Mouse (Mus musculus): ENCODE results near the gene Tmem176b. TPM values are rescaled to one million over a fixed set of nuclear protein-coding genes. Genes with fewer than 3 reads are reported as not detected.

Tmem176b gene
- polyA plus RNA-seq, 1 experiment, result 92.9 TPM

GRCm38 (mm10) chr6:48862816-48863215 lies 21.5 kb upstream of the Tmem176b start:
- TF ChIP-seq CTCF (IDR thresholded peaks at IDR 0.05; ENCODE audit: borderline replicate concordance, extremely low read depth, insufficient read depth, insufficient read length) (no peak), POLR2A (IDR thresholded peaks at IDR 0.05; ENCODE audit: borderline replicate concordance, extremely low read depth, insufficient read depth, insufficient read length, poor library complexity, severe bottlenecking) (no peak)
- DNase-seq (ENCODE audit: low read depth), result no peak

- TF ChIP-seq CTCF (IDR thresholded peaks at IDR 0.05; ENCODE audit: borderline replicate concordance, extremely low read depth, insufficient read depth, insufficient read length) (no peak), POLR2A (IDR thresholded peaks at IDR 0.05; ENCODE audit: borderline replicate concordance, extremely low read depth, insufficient read depth, insufficient read length, poor library complexity, severe bottlenecking) (no peak)
- DNase-seq (ENCODE audit: low read depth), result no peak
Observed at GRCm38 (mm10) chr6:48861616-48862280, 20.5 kb upstream of the Tmem176b start.

GRCm38 (mm10) chr6:48860851-48861250 lies 19.6 kb upstream of the Tmem176b start:
- DNase-seq (ENCODE audit: low read depth), result no peak
- TF ChIP-seq POLR2A (IDR thresholded peaks at IDR 0.05; ENCODE audit: borderline replicate concordance, extremely low read depth, insufficient read depth, insufficient read length, poor library complexity, severe bottlenecking) (no peak), CTCF (IDR thresholded peaks at IDR 0.05; ENCODE audit: borderline replicate concordance, extremely low read depth, insufficient read depth, insufficient read length) (no peak)

GRCm38 (mm10) chr6:48860130-48860815 lies 19.0 kb upstream of the Tmem176b start:
- DNase-seq (ENCODE audit: low read depth), result peak; percentile 80
- TF ChIP-seq CTCF (IDR thresholded peaks at IDR 0.05; ENCODE audit: borderline replicate concordance, extremely low read depth, insufficient read depth, insufficient read length) (peak; percentile 64), POLR2A (IDR thresholded peaks at IDR 0.05; ENCODE audit: borderline replicate concordance, extremely low read depth, insufficient read depth, insufficient read length, poor library complexity, severe bottlenecking) (no peak)

GRCm38 (mm10) chr6:48857613-48858302 lies 16.5 kb upstream of the Tmem176b start:
- TF ChIP-seq POLR2A (IDR thresholded peaks at IDR 0.05; ENCODE audit: borderline replicate concordance, extremely low read depth, insufficient read depth, insufficient read length, poor library complexity, severe bottlenecking) (no peak), CTCF (IDR thresholded peaks at IDR 0.05; ENCODE audit: borderline replicate concordance, extremely low read depth, insufficient read depth, insufficient read length) (peak; percentile 25; the same call in 1 of the 2 replicates)
- DNase-seq (ENCODE audit: low read depth), result peak; percentile 31

GRCm38 (mm10) chr6:48854155-48854554 lies 12.9 kb upstream of the Tmem176b start:
- DNase-seq (ENCODE audit: low read depth), result no peak
- TF ChIP-seq CTCF (IDR thresholded peaks at IDR 0.05; ENCODE audit: borderline replicate concordance, extremely low read depth, insufficient read depth, insufficient read length) (no peak), POLR2A (IDR thresholded peaks at IDR 0.05; ENCODE audit: borderline replicate concordance, extremely low read depth, insufficient read depth, insufficient read length, poor library complexity, severe bottlenecking) (no peak)

GRCm38 (mm10) chr6:48851820-48852491 lies 10.7 kb upstream of the Tmem176b start:
- TF ChIP-seq POLR2A (IDR thresholded peaks at IDR 0.05; ENCODE audit: borderline replicate concordance, extremely low read depth, insufficient read depth, insufficient read length, poor library complexity, severe bottlenecking) (no peak), CTCF (IDR thresholded peaks at IDR 0.05; ENCODE audit: borderline replicate concordance, extremely low read depth, insufficient read depth, insufficient read length) (no peak)
- DNase-seq (ENCODE audit: low read depth), result peak; percentile 46

GRCm38 (mm10) chr6:48845086-48845485 lies 3.8 kb upstream of the Tmem176b start:
- no peak for TF ChIP-seq CTCF (IDR thresholded peaks at IDR 0.05; ENCODE audit: borderline replicate concordance, extremely low read depth, insufficient read depth, insufficient read length)
- TF ChIP-seq POLR2A (IDR thresholded peaks at IDR 0.05; ENCODE audit: borderline replicate concordance, extremely low read depth, insufficient read depth, insufficient read length, poor library complexity, severe bottlenecking), result no peak
- no peak for DNase-seq (ENCODE audit: low read depth)

GRCm38 (mm10) chr6:48842111-48842842 lies 981 bp upstream of the Tmem176b start:
- TF ChIP-seq POLR2A (IDR thresholded peaks at IDR 0.05; ENCODE audit: borderline replicate concordance, extremely low read depth, insufficient read depth, insufficient read length, poor library complexity, severe bottlenecking) (no peak), CTCF (IDR thresholded peaks at IDR 0.05; ENCODE audit: borderline replicate concordance, extremely low read depth, insufficient read depth, insufficient read length) (no peak)

GRCm38 (mm10) chr6:48840371-48840969 lies 826 bp downstream of the Tmem176b start, which contains the start of gene Tmem176a:
Gene Tmem176a, plus strand, starts transcription at chr6:48840919.
- no peak for TF ChIP-seq POLR2A (IDR thresholded peaks at IDR 0.05; ENCODE audit: borderline replicate concordance, extremely low read depth, insufficient read depth, insufficient read length, poor library complexity, severe bottlenecking)
- no peak for TF ChIP-seq CTCF (IDR thresholded peaks at IDR 0.05; ENCODE audit: borderline replicate concordance, extremely low read depth, insufficient read depth, insufficient read length)
- peak; percentile 75 for DNase-seq (ENCODE audit: low read depth)

More at GRCm38 (mm10) chr6:48842111-48842842, 981 bp upstream of the Tmem176b start:
- no peak for DNase-seq (ENCODE audit: low read depth)

All from brain, embryonic 14.5 days (tissue).